Mouse (Mus musculus): ENCODE measurements at regions not wholly inside any gene's neighbourhood (a gene's known extent, or its start where the extent isn't known, plus 50 kb on each side); places are given as distances from the start of the nearest gene placed in this dataset.

DNA sequence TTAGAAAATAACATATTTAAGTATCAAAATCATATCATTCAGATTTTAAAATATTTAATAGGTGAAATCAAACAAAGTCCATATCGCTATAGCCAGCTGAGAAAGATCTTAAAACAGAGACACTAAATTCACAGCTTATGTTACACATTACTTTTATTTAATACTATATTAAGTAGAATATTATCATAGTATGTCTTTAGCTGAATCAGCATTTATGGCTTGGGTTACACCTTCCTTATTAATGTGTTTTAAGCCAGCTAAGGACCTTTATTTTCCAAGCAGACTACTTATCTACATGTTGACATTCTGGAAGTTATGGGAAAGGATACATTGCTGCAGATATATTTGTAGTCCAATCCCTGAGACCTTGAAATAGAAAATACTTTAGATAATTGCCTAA lies 684.9 kb upstream of the Adgrl4 start:
- TF ChIP-seq CTCF (IDR thresholded peaks at IDR 0.05) = no peak
- H3K4me2 ChIP-seq (ENCODE audit: low read depth, low read length, poor library complexity, severe bottlenecking) = no peak overlapping the region
- 97% methylated on average over 1 of the region's 1 CpGs for WGBS

DNA sequence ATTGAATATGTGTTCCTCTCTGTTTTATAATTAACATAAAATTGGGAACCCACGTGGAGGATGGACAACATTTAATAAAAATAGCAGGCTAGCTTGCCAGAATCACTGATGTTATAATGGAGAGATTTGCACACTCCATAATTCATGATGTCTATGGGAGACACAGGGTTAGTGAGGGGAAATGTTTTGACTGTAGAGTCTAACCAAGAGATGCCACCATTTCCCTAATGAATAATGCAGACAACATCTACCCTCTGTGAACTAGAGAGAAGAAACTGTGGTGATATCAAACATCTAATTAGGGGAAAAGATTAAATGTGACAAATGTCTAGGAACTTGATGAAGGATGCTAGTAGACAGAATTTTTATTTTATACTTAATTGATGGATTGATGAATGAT lies 677.8 kb upstream of the Adgrl4 start:
- WGBS = 39% methylated on average over 1 of the region's 1 CpGs
- Histone ChIP-seq H3K27me3 (ENCODE audit: insufficient read depth, low read length) (no peaks in the 10 kb centered on the region), H3K9me3 (ENCODE audit: low read length) (no peaks in the 10 kb centered on the region), H3K27ac (ENCODE audit: low read depth, low read length) (no peak overlapping the region), H3K9ac (replicated peaks; ENCODE audit: low read length, poor library complexity, severe bottlenecking) (no peak overlapping the region), H3K4me3 (ENCODE audit: low read depth, low read length) (no peak overlapping the region), H3K4me2 (ENCODE audit: low read depth, low read length, poor library complexity, severe bottlenecking) (no peak overlapping the region), H3K4me1 (ENCODE audit: insufficient read depth, low read length) (no peaks in the 10 kb centered on the region), H3K36me3 (ENCODE audit: insufficient read depth, low read length) (no peaks in the 10 kb centered on the region)
- TF ChIP-seq CTCF (IDR thresholded peaks at IDR 0.05) = no peak
- ATAC-seq (ENCODE audit: low FRiP score) (no peak), DNase-seq (ENCODE audit: low spot score) (no peak)

More for the DNA sequence above, 684.9 kb upstream of the Adgrl4 start:
- no peak overlapping the region for H3K27ac ChIP-seq (ENCODE audit: low read depth, low read length)
- no peaks in the 10 kb centered on the region for H3K36me3 ChIP-seq (ENCODE audit: insufficient read depth, low read length)
- H3K4me1 ChIP-seq (ENCODE audit: insufficient read depth, low read length) = no peaks in the 10 kb centered on the region
- H3K4me3 ChIP-seq (ENCODE audit: low read depth, low read length) = no peak overlapping the region
- DNase-seq (ENCODE audit: low spot score) = no peak
- no peak for ATAC-seq (ENCODE audit: low FRiP score)
- no peaks in the 10 kb centered on the region for H3K27me3 ChIP-seq (ENCODE audit: insufficient read depth, low read length)
- no peak overlapping the region for H3K9ac ChIP-seq (replicated peaks; ENCODE audit: low read length, poor library complexity, severe bottlenecking)
- no peaks in the 10 kb centered on the region for H3K9me3 ChIP-seq (ENCODE audit: low read length)

DNA sequence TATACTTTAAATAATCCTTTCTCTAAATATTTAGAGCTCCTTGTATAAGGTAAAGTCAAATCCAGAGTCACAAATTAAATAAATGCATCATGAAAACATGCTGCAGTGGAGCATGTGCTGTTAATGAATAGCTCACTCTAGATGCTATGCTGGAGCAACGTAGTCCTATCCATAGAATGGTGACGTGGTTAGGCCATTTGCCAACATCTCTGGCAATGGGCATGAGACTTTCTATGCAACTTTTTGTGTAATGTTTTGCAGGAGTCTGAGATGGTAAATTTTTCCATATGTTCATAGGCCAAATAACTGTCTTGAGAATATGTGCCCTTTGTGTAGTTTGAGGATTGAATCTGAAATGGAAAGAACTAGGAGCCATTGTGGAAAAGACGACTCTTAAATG lies 653.1 kb upstream of the Adgrl4 start:
- TF ChIP-seq CTCF (IDR thresholded peaks at IDR 0.05) = no peak
- Histone ChIP-seq H3K4me2 (ENCODE audit: low read depth, low read length, poor library complexity, severe bottlenecking) (no peak overlapping the region), H3K4me1 (ENCODE audit: insufficient read depth, low read length) (no peaks in the 10 kb centered on the region), H3K27ac (ENCODE audit: low read depth, low read length) (no peak overlapping the region), H3K27me3 (ENCODE audit: insufficient read depth, low read length) (no peaks in the 10 kb centered on the region), H3K9ac (replicated peaks; ENCODE audit: low read length, poor library complexity, severe bottlenecking) (no peak overlapping the region), H3K36me3 (ENCODE audit: insufficient read depth, low read length) (no peaks in the 10 kb centered on the region), H3K9me3 (ENCODE audit: low read length) (no peaks in the 10 kb centered on the region), H3K4me3 (ENCODE audit: low read depth, low read length) (no peak overlapping the region)
- DNase-seq (ENCODE audit: low spot score) (no peak), ATAC-seq (ENCODE audit: low FRiP score) (no peak)
- WGBS = 84% methylated on average over 3 of the region's 3 CpGs

DNA sequence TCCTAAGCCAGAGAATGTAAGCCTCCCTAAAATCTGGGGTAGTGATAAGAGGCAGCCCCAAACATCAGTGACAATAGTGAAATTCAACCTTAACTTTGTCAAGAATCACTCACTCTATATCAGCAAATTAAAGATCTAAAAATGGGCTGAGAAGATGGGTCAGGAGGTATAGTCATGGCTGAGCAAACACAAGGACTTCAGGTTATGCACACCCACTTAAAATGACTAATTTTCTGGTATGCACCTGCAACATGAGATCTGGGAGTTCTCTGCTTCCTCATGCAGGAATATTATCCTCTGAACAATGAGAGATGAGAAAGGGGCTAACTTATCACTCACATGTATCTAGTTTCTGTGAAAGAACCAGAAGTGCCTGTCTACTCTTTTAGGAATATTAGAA lies 619.9 kb upstream of the Adgrl4 start:
- Histone ChIP-seq H3K4me2 (ENCODE audit: low read depth, low read length, poor library complexity, severe bottlenecking) (no peak overlapping the region), H3K36me3 (ENCODE audit: insufficient read depth, low read length) (no peaks in the 10 kb centered on the region), H3K4me3 (ENCODE audit: low read depth, low read length) (no peak overlapping the region), H3K4me1 (ENCODE audit: insufficient read depth, low read length) (no peaks in the 10 kb centered on the region), H3K27me3 (ENCODE audit: insufficient read depth, low read length) (no peaks in the 10 kb centered on the region), H3K27ac (ENCODE audit: low read depth, low read length) (no peak overlapping the region), H3K9me3 (ENCODE audit: low read length) (no peaks in the 10 kb centered on the region), H3K9ac (replicated peaks; ENCODE audit: low read length, poor library complexity, severe bottlenecking) (no peak overlapping the region)
- no peak for TF ChIP-seq CTCF (IDR thresholded peaks at IDR 0.05)
- ATAC-seq (ENCODE audit: low FRiP score) (no peak), DNase-seq (ENCODE audit: low spot score) (no peak)

DNA sequence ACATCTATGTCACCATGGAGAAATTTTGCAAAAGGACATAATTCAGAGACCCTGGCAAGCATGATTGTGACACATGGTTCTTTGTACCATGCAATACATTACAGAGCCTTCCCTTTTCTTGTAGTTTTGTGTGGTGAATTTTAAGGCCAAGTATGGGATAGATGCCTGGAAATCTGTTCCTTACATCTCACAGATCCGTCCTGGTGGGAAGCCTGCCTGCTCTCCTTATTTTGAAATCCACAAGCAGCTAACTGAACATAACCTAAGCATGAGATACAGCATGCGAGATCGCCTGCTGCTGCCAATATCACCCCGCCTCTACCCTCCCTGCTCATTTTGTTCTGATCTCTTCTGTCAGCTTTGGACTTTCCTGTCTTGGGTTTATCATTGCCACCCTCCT lies 618.3 kb upstream of the Adgrl4 start:
- Histone ChIP-seq H3K27me3 (ENCODE audit: insufficient read depth, low read length) (no peaks in the 10 kb centered on the region), H3K9ac (replicated peaks; ENCODE audit: low read length, poor library complexity, severe bottlenecking) (no peak overlapping the region), H3K4me1 (ENCODE audit: insufficient read depth, low read length) (no peaks in the 10 kb centered on the region), H3K27ac (ENCODE audit: low read depth, low read length) (no peak overlapping the region), H3K4me2 (ENCODE audit: low read depth, low read length, poor library complexity, severe bottlenecking) (no peak overlapping the region), H3K4me3 (ENCODE audit: low read depth, low read length) (no peak overlapping the region), H3K9me3 (ENCODE audit: low read length) (no peaks in the 10 kb centered on the region), H3K36me3 (ENCODE audit: insufficient read depth, low read length) (no peaks in the 10 kb centered on the region)
- DNase-seq (ENCODE audit: low spot score) = no peak
- WGBS = 82% methylated on average over 4 of the region's 4 CpGs
- no peak for TF ChIP-seq CTCF (IDR thresholded peaks at IDR 0.05)
- no peak for ATAC-seq (ENCODE audit: low FRiP score)

DNA sequence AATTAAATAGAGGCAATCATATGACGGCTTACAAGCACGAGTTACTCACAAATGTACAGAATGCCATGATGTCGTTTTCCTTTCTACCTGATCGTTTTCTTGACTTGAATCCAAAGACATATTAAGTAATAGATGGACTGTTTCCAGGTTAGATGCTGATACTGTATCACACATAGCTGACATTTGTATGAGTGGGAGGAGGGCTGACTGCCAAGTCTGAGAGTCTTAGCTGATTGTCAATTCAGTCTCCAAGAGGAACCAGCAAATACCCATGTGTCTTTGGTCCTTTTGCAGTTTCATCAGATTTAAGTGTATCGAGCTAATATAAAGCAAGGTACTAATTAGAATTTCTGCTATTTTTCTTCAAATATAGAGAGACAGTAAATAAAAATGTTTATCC lies 617.6 kb upstream of the Adgrl4 start:
- DNase-seq (ENCODE audit: low spot score) = peak; percentile 44
- H3K4me3 ChIP-seq (ENCODE audit: low read depth, low read length) = no peak overlapping the region
- no peaks in the 10 kb centered on the region for H3K9me3 ChIP-seq (ENCODE audit: low read length)
- H3K27ac ChIP-seq (ENCODE audit: low read depth, low read length) = no peak overlapping the region
- ATAC-seq (ENCODE audit: low FRiP score) = no peak
- WGBS = 83% methylated on average over 5 of the region's 5 CpGs
- no peak overlapping the region for H3K4me2 ChIP-seq (ENCODE audit: low read depth, low read length, poor library complexity, severe bottlenecking)
- no peaks in the 10 kb centered on the region for H3K27me3 ChIP-seq (ENCODE audit: insufficient read depth, low read length)
- H3K9ac ChIP-seq (replicated peaks; ENCODE audit: low read length, poor library complexity, severe bottlenecking) = no peak overlapping the region
- no peaks in the 10 kb centered on the region for H3K36me3 ChIP-seq (ENCODE audit: insufficient read depth, low read length)
- no peaks in the 10 kb centered on the region for H3K4me1 ChIP-seq (ENCODE audit: insufficient read depth, low read length)
- no peak for TF ChIP-seq CTCF (IDR thresholded peaks at IDR 0.05)

DNA sequence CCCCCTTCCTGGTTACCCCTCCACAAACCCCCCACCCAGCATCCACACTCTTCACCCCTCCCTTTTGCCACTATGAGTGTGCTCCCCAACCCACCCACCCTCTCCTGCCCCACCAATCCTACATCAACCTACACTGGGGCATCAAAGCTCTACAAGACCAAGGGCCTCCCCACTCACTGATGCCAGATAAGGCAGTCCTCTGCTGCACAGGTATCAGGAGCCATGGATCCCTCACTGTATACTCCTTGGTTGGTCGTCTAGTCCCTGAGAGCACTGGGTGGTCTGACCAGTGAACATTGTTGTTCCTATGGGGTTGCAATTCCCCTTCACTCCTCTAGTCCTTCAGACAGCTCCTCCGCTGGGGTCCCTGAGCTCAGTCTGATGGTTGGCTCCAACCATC lies 591.7 kb upstream of the Adgrl4 start:
- H3K4me2 ChIP-seq (ENCODE audit: low read depth, low read length, poor library complexity, severe bottlenecking) = no peak overlapping the region
- H3K36me3 ChIP-seq (ENCODE audit: insufficient read depth, low read length) = no peaks in the 10 kb centered on the region
- no peak for TF ChIP-seq CTCF (IDR thresholded peaks at IDR 0.05)
- H3K4me1 ChIP-seq (ENCODE audit: insufficient read depth, low read length) = no peaks in the 10 kb centered on the region
- WGBS = 95% methylated on average over 2 of the region's 2 CpGs
- no peak overlapping the region for H3K27ac ChIP-seq (ENCODE audit: low read depth, low read length)
- H3K4me3 ChIP-seq (ENCODE audit: low read depth, low read length) = no peak overlapping the region
- H3K9ac ChIP-seq (replicated peaks; ENCODE audit: low read length, poor library complexity, severe bottlenecking) = no peak overlapping the region
- ATAC-seq (ENCODE audit: low FRiP score) (no peak), DNase-seq (ENCODE audit: low spot score) (no peak)
- no peaks in the 10 kb centered on the region for H3K9me3 ChIP-seq (ENCODE audit: low read length)
- no peaks in the 10 kb centered on the region for H3K27me3 ChIP-seq (ENCODE audit: insufficient read depth, low read length)

All from midbrain, postnatal 0 days (tissue).